8 mouse cellular contexts compared by ENCODE assay signal in the genomic region with DNA sequence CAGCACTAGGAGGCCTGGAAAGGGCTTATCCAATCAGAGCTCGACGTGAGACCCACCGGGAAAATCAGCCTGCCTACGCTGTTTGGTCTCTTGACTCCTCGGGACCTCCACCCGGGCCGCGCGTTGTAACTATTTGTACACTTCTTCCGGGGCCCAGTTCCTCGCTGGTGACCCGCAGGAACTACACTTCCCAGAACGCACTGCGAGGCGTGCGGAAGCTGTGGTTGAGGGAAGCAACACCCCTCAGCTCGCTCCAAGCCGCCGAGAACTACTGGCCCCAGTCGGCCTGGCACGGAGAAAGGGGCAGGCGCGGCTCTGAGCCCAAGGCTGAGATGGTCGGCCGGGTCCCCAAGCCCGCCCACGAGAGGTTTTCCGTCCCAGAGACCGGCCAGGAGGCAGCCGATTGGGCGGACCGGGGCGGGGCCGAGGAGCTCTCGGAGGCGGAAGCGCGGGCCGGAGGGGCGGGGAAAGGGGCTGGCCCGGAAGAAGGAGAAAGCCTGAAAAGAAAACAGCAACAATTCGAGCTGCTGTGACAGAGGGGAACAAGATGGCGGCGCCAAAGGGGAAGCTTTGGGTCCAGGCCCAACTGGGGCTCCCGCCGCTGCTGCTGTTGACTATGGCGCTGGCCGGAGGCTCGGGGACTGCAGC. TPM values are rescaled to one million over a fixed set of nuclear protein-coding genes. Genes with fewer than 3 reads are reported as not detected.
A peak's percentile ranks its signal among the peaks of the same experiment; 100 is the strongest.
DNase-seq lines count a peak whose midpoint lies in the region; ATAC-seq lines count a peak whose summit lies in the region.

A gene (plus strand): TSS at position 218 of the 648 bp plus-strand sequence.

- H3K36me3 ChIP-seq in lung, embryonic 16.5 days (ENCODE audit: control insufficient read depth, insufficient read depth, low read length) = no peaks in the 10 kb centered on the region

- peak within 1 kb of the TSS; percentile 99 for H3K27ac ChIP-seq in lung, embryonic 16.5 days (ENCODE audit: low read length)

- no peaks in the 10 kb centered on the region for H3K9me3 ChIP-seq in lung, embryonic 16.5 days (ENCODE audit: control insufficient read depth, low read length)

- DNase-seq in MEL-GATA-1-ER (ENCODE audit: extremely low read depth, low read depth) = peak; percentile 91
- peak; percentile 96 for DNase-seq in cerebellum, adult 8-10 months
- DNase-seq in forelimb bud, embryonic 11.5 days (ENCODE audit: low read depth, low spot score) = peak; percentile 92
- peak; percentile 87 for DNase-seq in layer of hippocampus, adult 9-10 months (ENCODE audit: low spot score)
- DNase-seq in ovary, postnatal 10 days (ENCODE audit: low spot score) = peak; percentile 91
- peak; percentile 90 to 93 for DNase-seq in thymus, postnatal 10 days (ENCODE audit: low spot score in 2 of 2)

- peak within 1 kb of the TSS; percentile 75 for H3K4me2 ChIP-seq in lung, embryonic 16.5 days (ENCODE audit: low read depth, low read length)

- H3K4me1 ChIP-seq in lung, embryonic 16.5 days (replicated peaks; ENCODE audit: control insufficient read depth, insufficient read depth, low read length) = peaks cover 16% of the 10 kb centered on the region

- no peaks in the 10 kb centered on the region for H3K27me3 ChIP-seq in lung, embryonic 16.5 days (ENCODE audit: control insufficient read depth, insufficient read depth, low read depth, low read length)

- WGBS in lung, embryonic 16.5 days = under 1% methylated on average over 48 of the region's 49 CpGs

- peak within 1 kb of the TSS; percentile 72 for H3K9ac ChIP-seq in lung, embryonic 16.5 days (ENCODE audit: low read length)

- H3K4me3 ChIP-seq in lung, embryonic 16.5 days (ENCODE audit: low read length) = peak within 1 kb of the TSS; percentile 60

- ATAC-seq in hematopoietic stem cell, adult 5-6 weeks (replicated peaks in 1 of 2; ENCODE audit: insufficient read depth in 1 of 2, low FRiP score in 2 of 2, low TSS enrichment in 1 of 2, low read depth in 1 of 2, poor library complexity in 2 of 2, severe bottlenecking in 2 of 2) = peak; percentile 88 to 91
- peak; percentile 97 for ATAC-seq in lung, embryonic 16.5 days (ENCODE audit: low read depth)

RNA-seq across cellular contexts. Expression of the gene that starts here (rescaled TPM):
- 165 and 184 TPM in 2 replicates for total RNA-seq in hematopoietic stem cell, adult 5-6 weeks (2017)
- polyA plus RNA-seq in lung, embryonic 16.5 days (2015; fragmentation: Nextera tagmentation; extraction: Ambion mirVana) = 496 and 538 TPM in 2 replicates

Comparison
In these comparisons a context has a peak if more than half of its experiments do, and no peak if none do; other contexts are left out.
1. Peak in every context shown above with its lines: DNase-seq, ATAC-seq, H3K4me3 ChIP-seq and H3K27ac ChIP-seq.